Mouse (Mus musculus): ENCODE results near the gene Rad51b. TPM values are rescaled to one million over a fixed set of nuclear protein-coding genes. Genes with fewer than 3 reads are reported as not detected.

Gene Rad51b
- total and polyA plus RNA-seq, 3 experiments: 6.5 to 8.6 (median 8.5) TPM

- no peaks in the 10 kb centered on the region for H3K79me2 ChIP-seq (replicated peaks; ENCODE audit: control insufficient read depth, extremely low read depth, insufficient read depth, poor library complexity, severe bottlenecking)
- no peak for TF ChIP-seq USF1 (IDR thresholded peaks at IDR 0.05; ENCODE audit: low read depth, low read length)
- no peak for TF ChIP-seq NELFE (IDR thresholded peaks at IDR 0.05; ENCODE audit: low read depth, low read length)
- no peak for TF ChIP-seq JUND (conservative IDR thresholded peaks at IDR 0.05; ENCODE audit: low read depth, low read length)
- TF ChIP-seq GABPA (IDR thresholded peaks at IDR 0.05; ENCODE audit: insufficient replicate concordance, low read depth, low read length): no peak
- no peak for TF ChIP-seq ZNF384 (IDR thresholded peaks at IDR 0.05; ENCODE audit: low read depth, low read length)
- no peak for TF ChIP-seq MAZ (IDR thresholded peaks at IDR 0.05; ENCODE audit: low read depth, low read length)
- no peak for TF ChIP-seq MYC (IDR thresholded peaks at IDR 0.05; ENCODE audit: low read depth, low read length)
- no peak for DNase-seq (ENCODE audit: extremely low read depth)
- H3K27me3 ChIP-seq (replicated peaks): no peaks in the 10 kb centered on the region
- dilution Hi-C loops (cut with MboI; ENCODE audit: extremely low pct_ligation_motif_present, extremely low pct_unique_long_range_greater_than_20kb, low sequenced_read_pairs) (no loop called here), in situ Hi-C loops (cut with MboI; ENCODE audit: low pct_ligation_motif_present, low pct_unique_long_range_greater_than_20kb, low sequenced_read_pairs) (no loop called here)
- H3K4me3 ChIP-seq (replicated peaks in 1 of 3; ENCODE audit: low read depth in 2 of 3, low read length in 2 of 3, poor library complexity in 1 of 3): no peak overlapping the region
- no peaks in the 10 kb centered on the region for H3K36me3 ChIP-seq (replicated peaks in 1 of 2; ENCODE audit: control insufficient read depth in 1 of 2, insufficient read depth in 1 of 2, low read length in 1 of 2)
- H3K9ac ChIP-seq (ENCODE audit: insufficient read depth, low read depth): no peak overlapping the region
- no peak overlapping the region for H3K27ac ChIP-seq (ENCODE audit: insufficient read depth, low read depth)
- no peak overlapping the region for H3K4me2 ChIP-seq (ENCODE audit: insufficient read depth, low read depth, poor library complexity, severe bottlenecking)
- no peaks in the 10 kb centered on the region for H3K9me3 ChIP-seq (replicated peaks; ENCODE audit: low read length)
- peaks cover 13 to 52% of the 10 kb centered on the region in 2 experiments for H3K4me1 ChIP-seq (ENCODE audit: control insufficient read depth in 1 of 2, insufficient read depth in 2 of 2)
These were observed 138.4 kb downstream of the Rad51b start for GRCm38 (mm10) chr12:79435474-79435873.

- no peak for DNase-seq (ENCODE audit: extremely low read depth)
- H3K4me2 ChIP-seq (ENCODE audit: insufficient read depth, low read depth, poor library complexity, severe bottlenecking): no peak overlapping the region
- H3K36me3 ChIP-seq (replicated peaks in 1 of 2; ENCODE audit: control insufficient read depth in 1 of 2, insufficient read depth in 1 of 2, low read length in 1 of 2): no peaks in the 10 kb centered on the region
- H3K79me2 ChIP-seq (replicated peaks; ENCODE audit: control insufficient read depth, extremely low read depth, insufficient read depth, poor library complexity, severe bottlenecking): no peaks in the 10 kb centered on the region
- H3K9ac ChIP-seq (ENCODE audit: insufficient read depth, low read depth): no peak overlapping the region
- TF ChIP-seq CTCF (conservative IDR thresholded peaks at IDR 0.05 in 1 of 2, IDR thresholded peaks at IDR 0.05 in 1 of 2; ENCODE audit: low read depth in 2 of 2, low read length in 2 of 2) (no peak), MYC (IDR thresholded peaks at IDR 0.05; ENCODE audit: low read depth, low read length) (no peak)
- no peak overlapping the region for H3K27ac ChIP-seq (ENCODE audit: insufficient read depth, low read depth)
- dilution Hi-C loops (cut with MboI; ENCODE audit: extremely low pct_ligation_motif_present, extremely low pct_unique_long_range_greater_than_20kb, low sequenced_read_pairs): no loop called here
- H3K4me1 ChIP-seq (ENCODE audit: control insufficient read depth in 1 of 2, insufficient read depth in 2 of 2): peaks cover 15 to 57% of the 10 kb centered on the region in 2 experiments
- in situ Hi-C loops (cut with MboI; ENCODE audit: low pct_ligation_motif_present, low pct_unique_long_range_greater_than_20kb, low sequenced_read_pairs): no loop called here
- H3K27me3 ChIP-seq (replicated peaks): no peaks in the 10 kb centered on the region
- H3K4me3 ChIP-seq (replicated peaks in 1 of 3; ENCODE audit: low read depth in 2 of 3, low read length in 2 of 3, poor library complexity in 1 of 3): no peak overlapping the region
- H3K9me3 ChIP-seq (replicated peaks; ENCODE audit: low read length): no peaks in the 10 kb centered on the region
These were observed 139.0 kb downstream of the Rad51b start for GRCm38 (mm10) chr12:79436035-79436434.

- peak; percentile 55 for DNase-seq (ENCODE audit: extremely low read depth)
- in situ Hi-C loops (cut with MboI; ENCODE audit: low pct_ligation_motif_present, low pct_unique_long_range_greater_than_20kb, low sequenced_read_pairs): no loop called here
- Histone ChIP-seq H3K27me3 (replicated peaks) (no peaks in the 10 kb centered on the region), H3K9me3 (replicated peaks; ENCODE audit: low read length) (no peaks in the 10 kb centered on the region), H3K79me2 (replicated peaks; ENCODE audit: control insufficient read depth, extremely low read depth, insufficient read depth, poor library complexity, severe bottlenecking) (no peaks in the 10 kb centered on the region), H3K4me2 (ENCODE audit: insufficient read depth, low read depth, poor library complexity, severe bottlenecking) (peak overlapping the region; percentile 84), H3K4me1 (ENCODE audit: control insufficient read depth in 1 of 2, insufficient read depth in 2 of 2) (peaks cover 18 to 66% of the 10 kb centered on the region in 2 experiments), H3K36me3 (replicated peaks in 1 of 2; ENCODE audit: control insufficient read depth in 1 of 2, insufficient read depth in 1 of 2, low read length in 1 of 2) (no peaks in the 10 kb centered on the region), H3K9ac (ENCODE audit: insufficient read depth, low read depth) (peak overlapping the region; percentile 44), H3K27ac (ENCODE audit: insufficient read depth, low read depth) (peak overlapping the region; percentile 41), H3K4me3 (replicated peaks in 1 of 3; ENCODE audit: low read depth in 2 of 3, low read length in 2 of 3, poor library complexity in 1 of 3) (no peak overlapping the region)
- dilution Hi-C loops (cut with MboI; ENCODE audit: extremely low pct_ligation_motif_present, extremely low pct_unique_long_range_greater_than_20kb, low sequenced_read_pairs): no loop called here
- peak; percentile 33; the same call in 1 of the 2 replicates for TF ChIP-seq ELF1 (IDR thresholded peaks at IDR 0.05; ENCODE audit: low read depth, low read length)
- TF ChIP-seq RAD21 (IDR thresholded peaks at IDR 0.05; ENCODE audit: low read depth, low read length): no peak; the same call in 1 of the 2 replicates
- peak; percentile 97 for TF ChIP-seq RCOR1 (conservative IDR thresholded peaks at IDR 0.05; ENCODE audit: low read depth, low read length)
- no peak for TF ChIP-seq USF1 (IDR thresholded peaks at IDR 0.05; ENCODE audit: low read depth, low read length)
- no peak for TF ChIP-seq MXI1 (IDR thresholded peaks at IDR 0.05; ENCODE audit: low read depth, low read length)
- no peak for TF ChIP-seq UBTF (IDR thresholded peaks at IDR 0.05; ENCODE audit: low read depth, low read length)
- no peak; the same call in 1 of the 2 replicates for TF ChIP-seq TBP (conservative IDR thresholded peaks at IDR 0.05; ENCODE audit: low read depth, low read length)
- TF ChIP-seq ZKSCAN1 (IDR thresholded peaks at IDR 0.05; ENCODE audit: borderline replicate concordance, low read depth, low read length): no peak
- no peak for TF ChIP-seq HCFC1 (IDR thresholded peaks at IDR 0.05; ENCODE audit: low read depth, low read length)
- TF ChIP-seq SMC3 (IDR thresholded peaks at IDR 0.05; ENCODE audit: low read depth, low read length): no peak
- no peak for TF ChIP-seq NELFE (IDR thresholded peaks at IDR 0.05; ENCODE audit: low read depth, low read length)
- peak; percentile 79 for TF ChIP-seq JUN (IDR thresholded peaks at IDR 0.05; ENCODE audit: insufficient read depth, low read depth, low read length)
- TF ChIP-seq ZC3H11A (IDR thresholded peaks at IDR 0.05; ENCODE audit: low read depth, low read length): no peak
- no peak for TF ChIP-seq KAT2A (IDR thresholded peaks at IDR 0.05; ENCODE audit: insufficient replicate concordance, low read length)
- peak; percentile 86 for TF ChIP-seq MEF2A (IDR thresholded peaks at IDR 0.05; ENCODE audit: borderline replicate concordance, low read depth, low read length)
- TF ChIP-seq JUND (conservative IDR thresholded peaks at IDR 0.05; ENCODE audit: low read depth, low read length): peak; percentile 89
- no peak for TF ChIP-seq MYC (IDR thresholded peaks at IDR 0.05; ENCODE audit: low read depth, low read length)
- peak; percentile 73 for TF ChIP-seq ETS1 (conservative IDR thresholded peaks at IDR 0.05; ENCODE audit: low read depth, low read length)
- TF ChIP-seq POLR2AphosphoS2 (IDR thresholded peaks at IDR 0.05; ENCODE audit: low read depth, low read length): no peak
- TF ChIP-seq E2F4 (IDR thresholded peaks at IDR 0.05; ENCODE audit: insufficient replicate concordance, low read depth, low read length): no peak
- peak; percentile 97 for TF ChIP-seq EP300 (IDR thresholded peaks at IDR 0.05; ENCODE audit: low read length)
These were observed 139.8 kb downstream of the Rad51b start for GRCm38 (mm10) chr12:79436892-79437291.
